Mouse (Mus musculus) intestine, embryonic 14.5 days (tissue): Measurements from ENCODE around the gene Rap2a. TPM values are rescaled to one million over a fixed set of nuclear protein-coding genes. Genes with fewer than 3 reads are reported as not detected.

Experiments
- ATAC-seq: fragments of 200-750 bp; cut with Nextera tagmentation; replicated peaks from 2 replicates; pipeline ENCODE4 v1.8.0; 2017; ENCODE audit warnings: low read depth, moderate number of reproducible peaks, moderate TSS enrichment, moderate library complexity; ENCODE audit not compliant: low FRiP score, low TSS enrichment
- DNase-seq: peaks from one replicate; pipeline ENCODE4 v3.0.0-alpha.2; 2018; ENCODE audit warnings: low spot score
- H3K27ac ChIP-seq: fragments of 300-500 bp; sonication (generic); 2 replicates; pipeline ENCODE4 v1.5.1; 2014; ENCODE audit warnings: low read depth, mild to moderate bottlenecking, control low read depth
- H3K27me3 ChIP-seq: fragments of 300-500 bp; sonication (generic); replicated peaks from 2 replicates; pipeline ENCODE4 v1.6.1; 2014; ENCODE audit warnings: low read length, control low read depth; ENCODE audit not compliant: control insufficient read depth, insufficient read depth
- H3K36me3 ChIP-seq: fragments of 300-500 bp; sonication (generic); 2 replicates; pipeline ENCODE4 v1.6.1; 2014; ENCODE audit warnings: low read length, control low read depth; ENCODE audit not compliant: control insufficient read depth, insufficient read depth
- H3K4me1 ChIP-seq: fragments of 300-500 bp; sonication (generic); replicated peaks from 2 replicates; pipeline ENCODE4 v1.6.1; 2014; ENCODE audit warnings: low read length, control low read depth, mixed read lengths; ENCODE audit not compliant: control insufficient read depth, insufficient read depth
- H3K4me2 ChIP-seq: fragments of 300-500 bp; sonication (generic); 2 replicates; pipeline ENCODE4 v1.6.1; 2014; ENCODE audit warnings: low read length
- H3K4me3 ChIP-seq: fragments of 300-500 bp; sonication (generic); 2 replicates; pipeline ENCODE4 v1.5.1; 2014; ENCODE audit warnings: low read depth, low read length, control low read depth, mixed read lengths
- H3K9ac ChIP-seq: fragments of 300-500 bp; sonication (generic); 2 replicates; pipeline ENCODE4 v1.6.1; 2014; ENCODE audit warnings: mild to moderate bottlenecking, low read length
- H3K9me3 ChIP-seq: fragments of 300-500 bp; sonication (generic); 2 replicates; pipeline ENCODE4 v1.6.1; 2016; ENCODE audit warnings: low read length, control low read depth; ENCODE audit not compliant: control insufficient read depth
- WGBS: fragments of 180-500 bp; shearing (Covaris S2); extraction: QIAGEN DNeasy Blood & Tissue Kit; methylation state at CpG from one replicate; pipeline ENCODE4 v1.1.7; 2014; 5-methylcytosine and 5-hydroxymethylcytosine counted together
- polyA plus RNA-seq: library from polyadenylated mRNA; unstranded; fragments of >200 nt; fragmentation: Nextera tagmentation; extraction: Ambion mirVana; gene quantifications from 2 replicates; pipeline ENCODE4 v1.2.1, GENCODE M21; 2014

Rap2a gene
- polyA plus RNA-seq, 1 experiment from 2014 or later = 21.8 TPM

GRCm38 (mm10) chr14:120519921-120520320 is 41.7 kb downstream of the Rap2a start:
- Histone ChIP-seq H3K4me2 (no peak overlapping the region), H3K36me3 (no peaks in the 10 kb centered on the region), H3K4me1 (no peaks in the 10 kb centered on the region), H3K9ac (no peak overlapping the region), H3K4me3 (no peak overlapping the region), H3K27ac (no peak overlapping the region), H3K9me3 (peaks cover 3% of the 10 kb centered on the region), H3K27me3 (no peaks in the 10 kb centered on the region)
- DNase-seq (no peak), ATAC-seq (no peak)
- WGBS = 78% methylated on average over 1 of the region's 1 CpGs

GRCm38 (mm10) chr14:120520843-120521242 is 42.6 kb downstream of the Rap2a start:
- WGBS = 57% methylated on average over 3 of the region's 3 CpGs
- no peak for DNase-seq
- ATAC-seq = no peak

DNA sequence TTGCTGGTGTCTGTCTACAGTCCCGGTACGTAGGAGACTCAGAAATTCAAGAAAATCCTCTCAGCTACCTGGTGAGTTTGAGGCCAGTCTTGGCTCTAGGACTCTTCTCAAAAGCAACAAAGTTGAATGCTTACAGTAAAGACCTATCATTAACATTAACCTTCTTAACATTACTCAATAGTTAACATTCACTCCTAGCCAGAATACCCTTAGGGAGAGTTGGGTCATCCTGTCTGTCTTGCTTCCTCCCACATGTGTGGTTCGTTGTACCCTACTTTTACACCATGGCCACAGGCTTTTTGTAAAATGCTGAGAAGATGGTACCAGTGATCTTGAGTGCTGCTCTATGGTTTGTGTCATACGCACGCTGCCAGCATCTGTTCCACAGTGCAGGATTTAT is 45.1 kb downstream of the Rap2a start:
- Histone ChIP-seq H3K9ac (no peak overlapping the region), H3K36me3 (no peaks in the 10 kb centered on the region), H3K9me3 (no peaks in the 10 kb centered on the region), H3K4me3 (no peak overlapping the region), H3K27me3 (no peaks in the 10 kb centered on the region), H3K27ac (no peak overlapping the region), H3K4me2 (no peak overlapping the region), H3K4me1 (no peaks in the 10 kb centered on the region)
- DNase-seq (no peak), ATAC-seq (no peak)
- 94% methylated on average over 5 of the region's 5 CpGs for WGBS

More at GRCm38 (mm10) chr14:120520843-120521242, 42.6 kb downstream of the Rap2a start:
- Histone ChIP-seq H3K27ac (no peak overlapping the region), H3K36me3 (no peaks in the 10 kb centered on the region), H3K4me2 (no peak overlapping the region), H3K9ac (no peak overlapping the region), H3K4me3 (no peak overlapping the region), H3K27me3 (no peaks in the 10 kb centered on the region), H3K9me3 (peaks cover 3% of the 10 kb centered on the region), H3K4me1 (no peaks in the 10 kb centered on the region)

DNA sequence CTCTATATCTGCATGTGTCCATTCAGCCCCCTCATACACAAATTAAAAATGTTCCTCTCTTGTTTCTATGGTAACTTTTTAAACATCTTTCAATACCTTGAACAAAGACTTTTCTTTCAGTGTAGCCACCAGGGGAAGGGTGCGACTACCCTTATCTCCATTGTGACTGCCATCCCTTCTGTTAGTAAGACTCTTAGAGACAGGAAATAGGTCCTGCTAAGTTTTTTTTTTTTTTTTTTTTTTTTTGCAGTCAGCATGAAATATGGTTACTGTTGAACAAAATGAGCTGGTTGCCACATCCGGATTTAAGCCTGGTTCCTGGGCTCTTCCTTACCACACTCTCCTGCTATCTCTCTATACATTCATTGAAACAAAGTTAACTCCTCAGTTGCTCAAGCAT is 47.4 kb downstream of the Rap2a start:
- H3K4me1 ChIP-seq = no peaks in the 10 kb centered on the region
- no peak overlapping the region for H3K27ac ChIP-seq
- ATAC-seq (no peak), DNase-seq (no peak)
- H3K4me2 ChIP-seq = no peak overlapping the region
- H3K27me3 ChIP-seq = no peaks in the 10 kb centered on the region
- 77% methylated on average over 2 of the region's 2 CpGs for WGBS
- H3K9me3 ChIP-seq = no peaks in the 10 kb centered on the region
- no peak overlapping the region for H3K4me3 ChIP-seq
- H3K36me3 ChIP-seq = no peaks in the 10 kb centered on the region
- no peak overlapping the region for H3K9ac ChIP-seq

DNA sequence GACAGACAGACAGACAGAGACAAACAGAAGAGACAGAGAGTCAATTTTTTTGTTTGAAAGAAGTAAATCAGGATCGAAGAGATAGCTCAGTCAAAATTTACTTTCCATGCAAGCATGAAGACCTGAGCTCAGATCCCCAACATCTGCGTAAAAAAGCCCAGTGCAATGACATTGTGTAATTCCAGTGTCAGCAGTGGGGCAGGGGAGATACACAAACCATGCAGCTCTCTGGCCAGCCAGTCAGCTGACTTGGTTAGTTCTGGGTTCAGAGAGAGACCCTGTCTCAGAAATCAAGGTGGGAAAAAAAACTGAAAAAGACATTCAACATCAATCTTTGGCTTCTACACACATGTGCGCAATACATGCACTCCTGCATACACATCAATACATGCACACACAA is 55.1 kb downstream of the Rap2a start:
- Histone ChIP-seq H3K4me1 (peaks cover 10% of the 10 kb centered on the region; the same call in 1 of the 2 replicates), H3K9me3 (no peaks in the 10 kb centered on the region), H3K4me2 (no peak overlapping the region), H3K27ac (no peak overlapping the region), H3K4me3 (no peak overlapping the region), H3K27me3 (no peaks in the 10 kb centered on the region), H3K36me3 (no peaks in the 10 kb centered on the region), H3K9ac (no peak overlapping the region)
- WGBS = 98% methylated on average over 3 of the region's 3 CpGs
- ATAC-seq = no peak
- DNase-seq = no peak

- ATAC-seq (no peak), DNase-seq (no peak)
- no peaks in the 10 kb centered on the region for H3K27me3 ChIP-seq
- no peaks in the 10 kb centered on the region for H3K9me3 ChIP-seq
- no peak overlapping the region for H3K9ac ChIP-seq
- H3K4me1 ChIP-seq = peaks cover 10% of the 10 kb centered on the region; the same call in 1 of the 2 replicates
- no peak overlapping the region for H3K4me2 ChIP-seq
- peak overlapping the region; percentile 51; the same call in 1 of the 2 replicates for H3K27ac ChIP-seq
- H3K4me3 ChIP-seq = no peak overlapping the region
- H3K36me3 ChIP-seq = no peaks in the 10 kb centered on the region
- WGBS = 50% methylated on average over 3 of the region's 3 CpGs
Measured at GRCm38 (mm10) chr14:120534841-120535271, 56.6 kb downstream of the Rap2a start.

- ATAC-seq = no peak
- 38% methylated on average over 4 of the region's 4 CpGs for WGBS
Measured at GRCm38 (mm10) chr14:120535446-120535845, 57.2 kb downstream of the Rap2a start.

GRCm38 (mm10) chr14:120535924-120536323 is 57.7 kb downstream of the Rap2a start:
- H3K27ac ChIP-seq = peak overlapping the region; percentile 62
- 64% methylated on average over 3 of the region's 3 CpGs for WGBS
- DNase-seq = no peak

More at GRCm38 (mm10) chr14:120535446-120535845, 57.2 kb downstream of the Rap2a start:
- Histone ChIP-seq H3K27me3 (no peaks in the 10 kb centered on the region), H3K9ac (no peak overlapping the region), H3K36me3 (no peaks in the 10 kb centered on the region), H3K27ac (peak overlapping the region; percentile 62), H3K9me3 (no peaks in the 10 kb centered on the region), H3K4me2 (no peak overlapping the region), H3K4me3 (no peak overlapping the region), H3K4me1 (peaks cover 10% of the 10 kb centered on the region; the same call in 1 of the 2 replicates)
- no peak for DNase-seq

DNA sequence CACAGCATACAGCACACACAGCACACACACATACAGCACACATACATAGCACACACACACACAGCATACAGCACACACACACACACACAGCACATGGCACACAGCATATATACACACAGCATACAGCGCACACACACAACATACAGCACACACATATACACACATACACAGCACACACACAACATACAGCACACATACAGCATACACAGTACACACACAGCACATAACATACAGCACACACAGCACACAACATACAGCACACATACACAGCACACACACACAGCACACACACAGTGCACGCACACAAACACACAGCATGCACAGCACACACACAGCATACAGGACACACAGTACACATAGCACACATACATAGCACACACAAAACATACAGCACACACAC is 60.9 kb downstream of the Rap2a start:
- DNase-seq (no peak), ATAC-seq (no peak)
- 90% methylated on average over 2 of the region's 2 CpGs for WGBS
- Histone ChIP-seq H3K27ac (no peak overlapping the region), H3K4me1 (peaks cover 6% of the 10 kb centered on the region; the same call in 1 of the 2 replicates), H3K4me3 (no peak overlapping the region), H3K9ac (no peak overlapping the region), H3K9me3 (no peaks in the 10 kb centered on the region), H3K4me2 (no peak overlapping the region), H3K27me3 (no peaks in the 10 kb centered on the region), H3K36me3 (no peaks in the 10 kb centered on the region)

More at GRCm38 (mm10) chr14:120535924-120536323, 57.7 kb downstream of the Rap2a start:
- Histone ChIP-seq H3K4me1 (peaks cover 10% of the 10 kb centered on the region; the same call in 1 of the 2 replicates), H3K4me3 (no peak overlapping the region), H3K4me2 (no peak overlapping the region), H3K9me3 (no peaks in the 10 kb centered on the region), H3K9ac (no peak overlapping the region), H3K27me3 (no peaks in the 10 kb centered on the region), H3K36me3 (no peaks in the 10 kb centered on the region)
- no peak for ATAC-seq
